Mouse (Mus musculus) induced T-regulatory cell, adult 2 months (primary cell): Measurements from ENCODE around the gene Aldh1a7.
"Not testable (repeated sequence)": the region's sequence is repeated elsewhere in the genome, so short reads cannot be mapped to it uniquely, and the experiment has no call there.

ENCODE experiments used
- DNase-seq: peaks from one replicate; pipeline ENCODE4 v3.0.0-alpha.2; 2012; ENCODE audit warnings: low read depth

The Aldh1a7 gene

DNA sequence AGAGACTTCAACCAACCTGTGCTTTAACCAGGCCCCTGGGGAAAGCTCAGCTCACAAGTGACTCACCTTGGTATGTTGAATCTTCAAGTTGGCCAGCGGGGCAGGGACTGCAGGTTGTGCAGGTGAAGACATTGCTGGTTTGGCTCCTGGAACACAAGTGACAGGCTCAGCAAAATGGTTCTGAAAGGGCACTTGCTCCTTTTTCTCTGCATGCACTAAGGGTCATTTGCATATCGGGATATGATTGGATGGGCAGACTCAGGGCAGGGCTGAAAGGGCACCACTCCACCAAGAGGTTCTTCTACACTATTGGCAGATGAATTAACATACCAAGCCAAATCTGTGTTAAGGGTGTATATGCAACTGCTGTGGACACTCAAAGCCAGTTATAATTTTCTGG is at the start of gene Aldh1a7:
Aldh1a7 (minus strand) TSS at position 182 of the 400 bp plus-strand sequence.
- no peak for DNase-seq

DNA sequence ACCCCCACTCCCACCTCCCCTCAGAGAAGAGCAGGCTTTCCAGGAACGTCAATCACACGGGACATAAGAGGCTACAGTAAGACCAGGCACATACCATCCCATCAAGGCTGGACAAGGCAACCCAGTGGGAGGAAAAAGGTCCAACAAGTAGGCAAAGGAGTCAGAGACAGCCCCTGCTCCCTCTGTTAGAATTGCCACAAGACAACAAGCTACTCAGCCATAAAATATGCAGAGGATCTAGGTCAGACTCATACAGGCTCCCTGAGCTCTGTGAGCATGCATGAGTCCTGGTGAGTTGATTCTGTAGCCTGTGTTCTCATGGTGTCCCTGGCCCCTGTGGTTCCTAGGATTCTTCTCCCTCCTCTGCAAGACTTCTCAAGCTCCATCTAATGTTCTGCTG is 48.3 kb upstream of the Aldh1a7 start:
- no peak for DNase-seq

DNA sequence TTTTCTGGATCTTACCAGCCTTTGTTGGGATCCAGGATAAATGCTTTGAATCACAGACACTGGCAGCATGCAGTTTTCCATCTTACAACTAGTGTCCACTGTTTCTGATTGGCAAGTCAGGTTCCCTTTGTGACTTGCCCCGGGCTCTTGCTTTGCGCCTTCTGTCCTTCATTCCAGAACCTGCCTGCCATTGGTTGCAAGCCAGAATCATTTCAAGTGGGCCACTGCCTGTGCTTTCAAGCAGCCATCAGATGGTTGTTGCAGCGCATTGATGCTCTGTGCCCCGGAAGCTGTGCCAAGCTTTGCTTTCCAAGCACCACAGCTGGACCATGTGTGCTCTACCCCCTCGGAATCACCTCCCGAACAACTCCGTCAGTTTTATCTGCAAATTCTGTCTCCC is 46.6 kb upstream of the Aldh1a7 start:
- DNase-seq: no peak

DNA sequence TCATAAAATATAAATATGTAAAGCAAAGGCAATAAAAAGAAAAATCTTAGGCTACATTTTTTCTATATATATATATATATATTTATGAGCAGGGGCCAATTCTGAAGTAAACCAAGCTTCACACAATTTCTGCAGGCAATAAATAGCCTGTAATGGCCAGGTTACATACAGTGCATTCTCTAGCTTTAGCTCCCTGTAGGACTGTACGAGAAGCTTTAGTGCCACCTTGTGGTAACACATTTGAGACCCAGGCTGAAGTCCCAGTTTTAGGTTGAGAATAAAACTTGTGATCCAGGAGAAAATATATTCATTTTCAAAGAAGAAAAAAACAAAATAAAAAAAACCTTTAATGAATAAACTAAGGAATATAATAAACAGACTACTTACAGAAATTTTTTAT is 36.9 kb upstream of the Aldh1a7 start:
- peak; percentile 17 for DNase-seq

DNA sequence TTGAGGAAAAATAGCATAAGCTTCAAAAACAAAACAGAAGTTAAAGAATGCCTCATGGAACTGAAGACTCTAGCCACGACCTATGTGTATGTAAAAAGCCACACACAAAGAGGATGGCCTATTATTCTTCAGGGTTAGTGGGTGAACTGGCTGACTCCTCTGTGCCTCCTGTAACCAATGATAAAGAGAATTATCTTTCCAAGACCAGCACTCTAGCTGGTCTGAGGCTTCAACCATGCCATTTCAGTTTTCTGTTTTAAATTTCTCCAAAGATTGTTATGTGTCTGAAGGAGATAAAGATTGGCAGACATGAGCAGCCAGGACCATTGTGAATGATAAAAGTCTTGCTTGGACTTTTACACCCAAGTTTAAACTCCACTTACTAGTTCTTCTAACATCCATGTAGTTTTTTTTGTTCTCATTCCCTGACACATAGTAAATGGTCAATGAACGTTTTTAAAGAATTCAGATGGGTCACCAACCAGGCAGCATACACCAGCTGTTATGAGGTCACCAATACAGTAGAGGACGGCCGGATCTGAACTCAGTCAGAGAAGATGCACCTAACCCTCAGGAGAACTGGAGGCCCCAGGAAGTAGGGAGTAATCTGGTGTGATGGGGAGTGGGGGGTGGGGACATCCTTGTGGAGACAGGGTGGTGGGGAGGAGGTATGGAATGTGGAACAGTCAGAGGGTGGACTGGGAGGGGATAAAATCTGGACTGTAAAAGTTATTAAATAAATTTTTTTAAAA is 34.5 kb upstream of the Aldh1a7 start:
- no peak for DNase-seq

GRCm38 (mm10) chr19:20761119-20761518 is 33.8 kb upstream of the Aldh1a7 start:
- DNase-seq: no peak

- no peak for DNase-seq
Measured at GRCm38 (mm10) chr19:20744630-20745029, 17.3 kb upstream of the Aldh1a7 start.

DNA sequence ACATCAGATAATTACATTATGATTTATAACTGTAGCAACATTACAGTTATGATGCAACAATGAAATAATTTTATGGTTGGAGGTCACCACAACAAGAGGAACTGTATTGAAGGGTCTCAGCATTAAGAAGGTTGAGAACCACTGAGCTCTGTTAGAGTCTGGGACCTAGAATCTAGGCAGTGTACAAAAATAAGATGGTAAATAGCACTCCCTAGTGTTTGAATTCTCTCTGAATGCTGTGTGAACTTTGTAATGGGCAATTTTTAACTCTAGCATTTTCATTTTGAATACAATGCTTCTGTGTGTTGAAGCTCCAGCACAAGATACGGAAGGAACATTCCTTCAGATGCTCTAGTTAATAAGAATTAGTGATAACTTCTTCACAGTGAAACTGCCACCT is 916 bp upstream of the Aldh1a7 start:
- no peak for DNase-seq

GRCm38 (mm10) chr19:20722913-20723312 is 4.4 kb downstream of the Aldh1a7 start:
- DNase-seq: no peak

DNA sequence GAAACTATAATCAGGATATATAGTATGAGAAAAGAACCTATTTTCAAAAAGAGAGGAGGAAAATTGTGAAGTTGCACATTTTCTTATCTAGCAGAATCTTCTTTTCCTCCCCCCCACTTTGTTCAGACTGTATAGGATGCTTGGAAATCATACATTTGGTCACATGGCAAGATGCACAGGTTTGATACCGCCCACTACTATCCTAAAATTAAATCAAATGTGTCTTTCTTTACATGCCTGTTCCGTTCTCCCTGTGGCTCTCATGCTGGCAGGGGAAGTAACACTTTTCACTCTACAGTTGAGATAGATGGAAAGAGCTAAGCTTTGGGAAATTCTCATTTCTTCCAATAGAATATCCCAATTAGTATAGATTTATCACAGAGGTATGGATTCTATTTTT is 7.1 kb downstream of the Aldh1a7 start:
- DNase-seq: no peak

GRCm38 (mm10) chr19:20715617-20716016 is 11.7 kb downstream of the Aldh1a7 start:
- no peak for DNase-seq

DNA sequence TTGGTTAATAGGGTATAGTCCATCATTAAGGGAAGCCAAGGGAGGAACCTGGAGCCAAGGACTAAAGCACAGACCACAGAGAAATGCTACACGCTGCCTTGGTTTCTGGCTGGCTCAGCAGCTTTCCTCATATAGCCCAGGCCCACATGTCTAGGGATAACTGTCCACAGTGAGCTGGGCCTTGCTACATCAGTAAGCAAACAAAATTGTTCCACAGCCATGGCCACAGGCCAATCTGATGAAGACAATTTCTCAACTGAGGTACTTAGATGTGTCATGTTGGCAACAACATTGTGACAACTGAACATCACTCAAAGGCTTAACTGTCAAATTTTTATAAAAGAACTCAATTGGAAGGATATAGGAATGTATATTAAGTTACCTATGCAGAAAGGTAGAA is 12.3 kb downstream of the Aldh1a7 start:
- no peak for DNase-seq

GRCm38 (mm10) chr19:20714543-20714942 is 12.8 kb downstream of the Aldh1a7 start:
- no peak for DNase-seq

DNA sequence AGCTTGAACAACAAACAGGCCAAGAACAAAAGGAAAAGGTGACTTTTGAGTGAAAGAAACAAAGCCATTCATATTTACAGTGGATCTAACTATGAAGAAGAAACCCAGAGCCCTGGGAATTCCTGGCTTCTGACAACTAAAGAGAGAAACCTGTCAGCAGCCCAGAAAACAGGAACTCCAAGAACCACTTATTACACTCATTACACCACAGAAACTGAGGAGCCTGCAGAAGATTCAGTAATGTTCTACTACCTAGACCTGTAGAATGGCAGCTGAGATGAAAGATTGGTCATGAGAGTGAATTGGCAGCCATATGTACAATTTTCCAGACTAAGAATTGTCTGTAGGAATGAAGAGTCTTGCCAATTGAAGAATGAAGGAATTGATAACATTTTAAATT is 20.2 kb downstream of the Aldh1a7 start:
- no peak for DNase-seq

DNA sequence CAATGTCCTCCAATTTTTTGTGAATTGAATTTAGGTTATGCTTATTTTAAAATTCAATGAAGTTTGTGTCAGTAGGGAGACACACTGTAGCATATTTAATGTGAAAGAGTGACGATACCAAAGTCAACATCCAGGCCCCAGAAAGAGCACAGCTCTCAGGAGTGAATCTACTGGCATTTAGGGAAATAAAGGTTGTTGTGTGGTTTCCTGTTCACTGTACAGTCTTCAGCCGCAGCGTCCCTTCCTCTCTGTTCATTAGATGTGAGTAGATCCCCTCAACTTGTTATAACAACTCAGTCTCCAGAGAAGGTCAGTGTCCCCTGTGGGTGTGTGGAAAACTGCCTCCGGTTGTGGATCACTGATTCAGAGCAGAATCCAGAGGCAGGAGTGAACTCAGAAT is 20.6 kb downstream of the Aldh1a7 start:
- DNase-seq: no peak

DNA sequence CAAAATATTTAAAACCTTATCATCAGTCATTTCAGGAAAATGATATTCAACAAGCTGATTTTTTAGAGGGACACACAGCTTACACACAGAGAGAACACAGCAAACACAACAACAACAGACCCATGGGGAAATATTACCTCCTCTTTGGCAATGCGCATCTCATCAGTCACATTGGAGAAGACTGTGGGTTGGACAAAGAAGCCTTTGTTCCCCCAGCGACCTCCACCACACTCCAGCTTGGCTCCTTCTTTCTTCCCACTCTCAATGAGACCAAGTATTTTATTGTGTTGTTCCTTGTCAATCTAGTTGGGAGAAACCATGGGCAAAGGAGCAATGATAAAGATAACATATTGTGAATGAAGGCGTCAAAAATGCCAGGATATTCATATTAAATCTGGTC is 25.3 kb downstream of the Aldh1a7 start:
- DNase-seq: no peak

DNA sequence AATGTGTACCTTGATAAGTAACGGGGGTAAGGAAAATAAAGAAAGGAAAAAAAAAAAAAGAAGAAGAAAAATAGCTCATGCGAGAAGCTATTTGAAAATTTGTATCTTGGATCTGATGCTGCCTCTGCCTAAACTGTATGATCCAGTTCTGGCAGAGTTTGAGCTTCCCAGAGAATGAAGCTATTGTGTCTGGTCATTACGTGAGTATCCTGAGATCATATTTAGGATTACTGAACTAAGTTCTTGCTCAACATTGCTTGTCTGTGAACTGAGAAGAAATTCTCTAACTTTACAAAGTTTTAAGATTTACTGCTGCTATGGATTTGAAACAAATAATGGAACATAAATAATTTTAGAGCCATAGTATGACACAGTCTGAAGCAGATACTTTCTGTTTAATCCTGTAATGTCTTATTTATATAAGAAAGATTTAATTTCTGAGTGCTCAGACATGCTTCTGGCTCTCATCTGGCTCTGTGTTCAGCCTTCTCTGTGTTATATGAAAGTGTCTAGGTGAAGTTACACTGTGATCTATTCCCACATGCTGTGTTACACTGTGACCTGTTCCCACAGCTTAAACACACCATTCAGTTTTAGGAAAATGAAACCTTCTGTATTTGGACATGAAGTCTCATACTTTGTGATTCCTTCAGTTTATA is 49.5 kb downstream of the Aldh1a7 start:
- DNase-seq: no peak

GRCm38 (mm10) chr19:20654141-20654873 is 73.1 kb downstream of the Aldh1a7 start:
- DNase-seq: no peak

DNA sequence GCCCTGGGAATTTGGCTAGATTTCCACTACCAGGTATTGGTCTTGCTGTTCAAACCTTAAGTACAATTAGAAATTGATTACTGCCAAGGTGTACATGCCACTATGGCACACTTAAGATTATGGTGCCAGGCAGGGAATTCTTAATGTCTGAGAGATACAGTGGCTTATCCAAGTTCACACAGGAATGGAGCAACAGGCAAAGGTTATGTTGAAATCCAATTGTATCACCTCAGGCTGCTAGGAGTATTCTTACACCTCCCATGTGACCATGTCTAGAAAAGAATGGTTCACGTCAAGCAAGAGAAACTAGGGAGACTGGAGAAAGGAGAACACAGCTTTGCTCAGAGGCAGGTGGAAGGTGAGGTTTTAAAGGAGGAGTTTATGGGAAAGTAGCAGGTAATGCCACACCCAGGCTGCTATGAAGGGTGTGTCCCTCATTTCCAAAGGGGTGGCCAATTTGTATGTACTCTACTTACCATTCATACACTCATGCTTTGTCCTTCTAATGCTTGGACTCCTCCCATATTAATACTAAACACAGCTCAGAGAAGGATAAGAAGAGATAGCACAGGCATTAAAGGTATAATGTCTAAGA is 74.2 kb downstream of the Aldh1a7 start:
- no peak for DNase-seq

GRCm38 (mm10) chr19:20650008-20650407 is 77.4 kb downstream of the Aldh1a7 start:
- no peak for DNase-seq

GRCm38 (mm10) chr19:20647496-20647895 is 79.9 kb downstream of the Aldh1a7 start:
- not testable (repeated sequence) for DNase-seq

- no peak for DNase-seq
Measured at GRCm38 (mm10) chr19:20644346-20644745, 83.0 kb downstream of the Aldh1a7 start.
